Mouse (Mus musculus) heart, adult 2 months (tissue): ENCODE measurements around the gene Herc1.

ENCODE experiments used
- CTCF ChIP-seq: fragments of 200-600 bp; IDR thresholded peaks from 2 replicates; pipeline ENCODE4 v1.8.1; 2022; ENCODE audit warnings: antibody characterized with exemption, mild to moderate bottlenecking, moderate library complexity
- POLR2A ChIP-seq: fragments of 200-500 bp; IDR thresholded peaks from 2 replicates; pipeline ENCODE4 v1.6.1; 2011; ENCODE audit warnings: mild to moderate bottlenecking, low read depth, low read length, control low read depth; ENCODE audit not compliant: insufficient read depth

DNA sequence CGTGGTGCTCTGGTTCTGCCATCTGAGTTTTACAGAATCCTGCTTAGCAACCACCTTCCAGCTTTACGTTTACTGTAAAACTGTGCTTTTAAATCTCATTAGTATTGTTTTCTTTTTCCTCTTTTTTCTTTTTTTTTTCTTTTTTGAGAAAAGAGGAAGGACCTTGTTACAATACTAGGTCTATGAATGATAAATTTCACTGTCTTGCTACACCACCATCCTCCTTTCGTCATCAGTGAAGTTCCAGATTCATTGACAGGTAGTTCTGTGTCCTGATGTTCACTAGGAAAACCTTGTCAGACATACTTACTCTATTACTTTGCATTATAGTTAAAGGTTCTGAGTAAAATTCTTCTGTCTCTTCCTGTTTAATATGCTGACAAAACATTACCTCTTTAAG lies 33.2 kb downstream of the Herc1 start:
- TF ChIP-seq CTCF (no peak), POLR2A (no peak)
